Mouse (Mus musculus) lung, adult 2 months (tissue): ENCODE measurements around the gene Cmc2.

ENCODE experiments used
- CTCF ChIP-seq: fragments of 200-500 bp; IDR thresholded peaks from 2 replicates; pipeline ENCODE4 v1.5.1; 2011; ENCODE audit warnings: mild to moderate bottlenecking, low read length, control low read depth; ENCODE audit not compliant: insufficient read depth
- POLR2A ChIP-seq: fragments of 200-500 bp; IDR thresholded peaks from 2 replicates; pipeline ENCODE4 v1.6.1; 2011; ENCODE audit warnings: low read depth, mild to moderate bottlenecking, control low read depth, low read length, borderline replicate concordance; ENCODE audit errors: extremely low read depth

- TF ChIP-seq CTCF, result no peak
- TF ChIP-seq POLR2A, result no peak
These were observed 13.7 kb upstream of the Cmc2 start for GRCm38 (mm10) chr8:116934976-116935375.
